Mouse (Mus musculus) liver, embryonic 16.5 days (tissue): ENCODE results near the gene Cenps. TPM values are rescaled to one million over a fixed set of nuclear protein-coding genes. Genes with fewer than 3 reads are reported as not detected.

ENCODE experiments used
- ATAC-seq: fragments of 200-750 bp; cut with Nextera tagmentation; 2 replicates; pipeline ENCODE4 v1.8.0; 2017; ENCODE audit warnings: low read depth, mild to moderate bottlenecking, moderate number of reproducible peaks, moderate library complexity
- H3K27ac ChIP-seq: fragments of 300-500 bp; sonication (generic); 2 replicates; pipeline ENCODE4 v1.5.1; 2014; ENCODE audit warnings: mild to moderate bottlenecking, low read length
- H3K27me3 ChIP-seq: fragments of 300-500 bp; sonication (generic); 2 replicates; pipeline ENCODE4 v1.6.1; 2014; ENCODE audit warnings: low read depth, low read length, mixed read lengths; ENCODE audit not compliant: control insufficient read depth, insufficient read depth
- H3K36me3 ChIP-seq: fragments of 300-500 bp; sonication (generic); 2 replicates; pipeline ENCODE4 v1.6.1; 2014; ENCODE audit warnings: mild to moderate bottlenecking; ENCODE audit not compliant: control insufficient read depth, insufficient read depth
- H3K4me1 ChIP-seq: fragments of 300-500 bp; sonication (generic); 2 replicates; pipeline ENCODE4 v1.6.1; 2014; ENCODE audit warnings: low read depth, low read length, mixed read lengths; ENCODE audit not compliant: control insufficient read depth
- H3K4me2 ChIP-seq: fragments of 300-500 bp; sonication (generic); 2 replicates; pipeline ENCODE4 v1.6.1; 2014; ENCODE audit warnings: low read depth, low read length, mixed read lengths
- H3K4me3 ChIP-seq: fragments of 300-500 bp; sonication (generic); 2 replicates; pipeline ENCODE4 v1.5.1; 2014; ENCODE audit warnings: low read depth, mild to moderate bottlenecking, low read length
- H3K9ac ChIP-seq: fragments of 300-500 bp; sonication (generic); 2 replicates; pipeline ENCODE4 v1.6.1; 2014; ENCODE audit warnings: low read depth, low read length
- H3K9me3 ChIP-seq: fragments of 300-500 bp; sonication (generic); replicated peaks from 2 replicates; pipeline ENCODE4 v1.6.1; 2016; ENCODE audit warnings: low read length; ENCODE audit not compliant: control insufficient read depth
- WGBS: fragments of 180-500 bp; shearing (Covaris S2); extraction: QIAGEN DNeasy Blood & Tissue Kit; methylation state at CpG from one replicate; pipeline ENCODE4 v1.1.7; 2014; ENCODE audit not compliant: insufficient replicate concordance; 5-methylcytosine and 5-hydroxymethylcytosine counted together
- polyA plus RNA-seq: library from polyadenylated mRNA; unstranded; fragments of >200 nt; fragmentation: Nextera tagmentation; extraction: Ambion mirVana; gene quantifications from 2 replicates; pipeline ENCODE4 v1.2.1, GENCODE M21; 2015

The Cenps gene
- polyA plus RNA-seq, 1 experiment from 2014 or later, result 10.6 TPM

- peaks cover 19% of the 10 kb centered on the region for H3K36me3 ChIP-seq
- peak overlapping the region; percentile 58 for H3K27ac ChIP-seq
Measured at GRCm38 (mm10) chr4:149149611-149150010, 12.2 kb upstream of the Cenps start.

GRCm38 (mm10) chr4:149149196-149149595, 11.8 kb upstream of the Cenps start:
- peaks cover 19% of the 10 kb centered on the region for H3K36me3 ChIP-seq
- H3K4me2 ChIP-seq, result no peak overlapping the region
- peaks cover 14% of the 10 kb centered on the region for H3K4me1 ChIP-seq
- WGBS, result 60% methylated on average over 9 of the region's 9 CpGs
- no peak overlapping the region for H3K9ac ChIP-seq
- no peaks in the 10 kb centered on the region for H3K27me3 ChIP-seq
- no peak for ATAC-seq
- H3K9me3 ChIP-seq, result no peaks in the 10 kb centered on the region
- H3K4me3 ChIP-seq, result no peak overlapping the region
- peak overlapping the region; percentile 58 for H3K27ac ChIP-seq

More at GRCm38 (mm10) chr4:149149611-149150010, 12.2 kb upstream of the Cenps start:
- Histone ChIP-seq H3K4me2 (no peak overlapping the region), H3K4me1 (peaks cover 14% of the 10 kb centered on the region), H3K9me3 (no peaks in the 10 kb centered on the region), H3K27me3 (no peaks in the 10 kb centered on the region), H3K9ac (no peak overlapping the region), H3K4me3 (no peak overlapping the region)
- WGBS, result 58% methylated on average over 7 of the region's 7 CpGs
- peak; percentile 81 for ATAC-seq

GRCm38 (mm10) chr4:149148084-149148483, 10.7 kb upstream of the Cenps start:
- Histone ChIP-seq H3K27ac (no peak overlapping the region), H3K9me3 (no peaks in the 10 kb centered on the region), H3K27me3 (no peaks in the 10 kb centered on the region), H3K4me3 (no peak overlapping the region), H3K4me1 (peaks cover 14% of the 10 kb centered on the region), H3K4me2 (no peak overlapping the region), H3K36me3 (peaks cover 12% of the 10 kb centered on the region), H3K9ac (no peak overlapping the region)
- 50% methylated on average over 4 of the region's 4 CpGs for WGBS
- ATAC-seq, result no peak

- Histone ChIP-seq H3K27me3 (no peaks in the 10 kb centered on the region), H3K4me2 (no peak overlapping the region), H3K9ac (no peak overlapping the region), H3K9me3 (no peaks in the 10 kb centered on the region), H3K36me3 (peaks cover 8% of the 10 kb centered on the region), H3K4me3 (no peak overlapping the region), H3K27ac (no peak overlapping the region), H3K4me1 (peaks cover 14% of the 10 kb centered on the region)
- 48% methylated on average over 7 of the region's 7 CpGs for WGBS
- no peak for ATAC-seq
Measured at GRCm38 (mm10) chr4:149147528-149147927, 10.1 kb upstream of the Cenps start.

GRCm38 (mm10) chr4:149145151-149145550, 7.7 kb upstream of the Cenps start:
- Histone ChIP-seq H3K27ac (no peak overlapping the region), H3K4me2 (no peak overlapping the region), H3K9me3 (no peaks in the 10 kb centered on the region), H3K4me3 (no peak overlapping the region), H3K27me3 (no peaks in the 10 kb centered on the region), H3K9ac (no peak overlapping the region), H3K36me3 (no peaks in the 10 kb centered on the region), H3K4me1 (peaks cover 8% of the 10 kb centered on the region)
- 74% methylated on average over 4 of the region's 4 CpGs for WGBS
- ATAC-seq, result no peak

- ATAC-seq, result peak; percentile 39; the same call in 1 of the 2 replicates
- 3% methylated on average over 3 of the region's 3 CpGs for WGBS
- Histone ChIP-seq H3K4me2 (no peak overlapping the region), H3K9ac (no peak overlapping the region), H3K9me3 (no peaks in the 10 kb centered on the region), H3K27me3 (no peaks in the 10 kb centered on the region), H3K36me3 (no peaks in the 10 kb centered on the region), H3K4me1 (peaks cover 7% of the 10 kb centered on the region), H3K27ac (no peak overlapping the region), H3K4me3 (no peak overlapping the region)
Measured at GRCm38 (mm10) chr4:149144459-149144858, 7.0 kb upstream of the Cenps start.

GRCm38 (mm10) chr4:149143594-149143993, 6.2 kb upstream of the Cenps start:
- WGBS, result 14% methylated on average over 4 of the region's 4 CpGs
- no peak for ATAC-seq
- no peaks in the 10 kb centered on the region for H3K9me3 ChIP-seq
- H3K4me2 ChIP-seq, result no peak overlapping the region
- H3K36me3 ChIP-seq, result no peaks in the 10 kb centered on the region
- no peak overlapping the region for H3K9ac ChIP-seq
- H3K27me3 ChIP-seq, result no peaks in the 10 kb centered on the region
- no peak overlapping the region for H3K4me3 ChIP-seq
- H3K27ac ChIP-seq, result no peak overlapping the region
- H3K4me1 ChIP-seq, result peaks cover 7% of the 10 kb centered on the region

- Histone ChIP-seq H3K9me3 (no peaks in the 10 kb centered on the region), H3K27me3 (no peaks in the 10 kb centered on the region), H3K4me2 (no peak overlapping the region), H3K4me3 (no peak overlapping the region), H3K9ac (no peak overlapping the region), H3K4me1 (peaks cover 8% of the 10 kb centered on the region), H3K36me3 (no peaks in the 10 kb centered on the region), H3K27ac (no peak overlapping the region)
- no peak for ATAC-seq
- 70% methylated on average over 8 of the region's 8 CpGs for WGBS
Measured at GRCm38 (mm10) chr4:149138515-149138914, 1.1 kb upstream of the Cenps start.

- Histone ChIP-seq H3K9me3 (no peaks in the 10 kb centered on the region), H3K4me1 (peaks cover 8% of the 10 kb centered on the region), H3K27me3 (no peaks in the 10 kb centered on the region), H3K9ac (peak overlapping the region; percentile 76), H3K4me3 (peak overlapping the region; percentile 80), H3K27ac (no peak overlapping the region), H3K4me2 (peak overlapping the region; percentile 89), H3K36me3 (no peaks in the 10 kb centered on the region)
- ATAC-seq, result no peak
- WGBS, result 67% methylated on average over 18 of the region's 18 CpGs
Measured at GRCm38 (mm10) chr4:149136116-149136850, 1.1 kb downstream of the Cenps start.
